Mouse (Mus musculus) liver, embryonic 14.5 days (tissue): ENCODE results near the gene Rassf4.

Experiments used
- CTCF ChIP-seq: IDR thresholded peaks from 2 replicates; pipeline ENCODE4 v1.5.1; 2016; ENCODE audit warnings: antibody characterized with exemption, low read depth, control low read depth
- EP300 ChIP-seq: IDR thresholded peaks from 2 replicates; pipeline ENCODE4 v1.6.1; 2016; ENCODE audit warnings: antibody characterized with exemption, low read depth

GRCm38 (mm10) chr6:116679563-116680288 is 6.0 kb upstream of the Rassf4 start:
- no peak for TF ChIP-seq CTCF
- TF ChIP-seq EP300 = no peak
